Mouse (Mus musculus): Measurements from ENCODE around the gene Slc41a2.

DNA sequence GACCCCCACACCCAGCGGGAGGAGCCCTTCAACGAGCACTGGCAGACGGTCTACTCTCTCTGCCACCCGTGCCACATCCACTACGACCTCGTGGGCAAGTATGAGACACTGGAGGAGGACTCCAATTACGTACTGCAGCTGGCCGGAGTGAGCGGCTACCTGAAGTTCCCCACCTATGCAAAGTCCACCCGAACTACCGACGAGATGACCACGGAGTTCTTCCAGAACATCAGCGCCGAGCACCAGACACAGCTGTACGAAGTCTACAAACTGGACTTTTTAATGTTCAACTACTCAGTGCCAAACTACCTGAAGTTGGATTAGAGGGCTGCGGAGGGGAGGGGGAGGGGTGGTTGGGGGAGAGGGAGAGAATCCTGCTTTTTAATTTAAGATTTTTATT lies 146.2 kb downstream of the Slc41a2 start:
- TF ChIP-seq EP300 (IDR thresholded peaks at IDR 0.05; ENCODE audit: low read length) (no peak), JUN (IDR thresholded peaks at IDR 0.05; ENCODE audit: insufficient read depth, low read depth, low read length) (no peak), GABPA (IDR thresholded peaks at IDR 0.05; ENCODE audit: insufficient replicate concordance, low read depth, low read length) (no peak), CTCF (conservative IDR thresholded peaks at IDR 0.05 in 1 of 2, IDR thresholded peaks at IDR 0.05 in 1 of 2; ENCODE audit: low read depth in 2 of 2, low read length in 2 of 2) (no peak), POLR2A (IDR thresholded peaks at IDR 0.05; ENCODE audit: low read depth, low read length) (no peak), HCFC1 (IDR thresholded peaks at IDR 0.05; ENCODE audit: low read depth, low read length) (no peak), ZKSCAN1 (IDR thresholded peaks at IDR 0.05; ENCODE audit: borderline replicate concordance, low read depth, low read length) (no peak), NELFE (IDR thresholded peaks at IDR 0.05; ENCODE audit: low read depth, low read length) (no peak), ZNF384 (IDR thresholded peaks at IDR 0.05; ENCODE audit: low read depth, low read length) (no peak), NRF1 (IDR thresholded peaks at IDR 0.05; ENCODE audit: low read depth, low read length) (no peak), MEF2A (IDR thresholded peaks at IDR 0.05; ENCODE audit: borderline replicate concordance, low read depth, low read length) (no peak), KAT2A (IDR thresholded peaks at IDR 0.05; ENCODE audit: insufficient replicate concordance, low read length) (no peak)

Data from CH12.LX (cell line).